Mouse (Mus musculus) megakaryocyte, embryonic 14.5 days (primary cell): ENCODE data around the gene Fxr2. TPM values are rescaled to one million over a fixed set of nuclear protein-coding genes. Genes with fewer than 3 reads are reported as not detected.
"Not testable (repeated sequence)": the region's sequence is repeated elsewhere in the genome, so short reads cannot be mapped to it uniquely, and the experiment has no call there.

ENCODE experiments used
- H3K27me3 ChIP-seq: replicated peaks from 2 replicates; pipeline ENCODE3; 2012; ENCODE audit warnings: inconsistent platforms
- H3K36me3 ChIP-seq: replicated peaks from 2 replicates; pipeline ENCODE3; 2012; ENCODE audit warnings: low read length, inconsistent platforms, mixed read lengths
- H3K4me1 ChIP-seq: 2 replicates; pipeline ENCODE4 v1.6.1; 2012; ENCODE audit warnings: inconsistent platforms
- H3K4me3 ChIP-seq: replicated peaks from 2 replicates; pipeline ENCODE3; 2012; ENCODE audit warnings: moderate library complexity, mild to moderate bottlenecking, inconsistent platforms
- H3K9me3 ChIP-seq: 2 replicates; pipeline ENCODE4 v1.6.1; 2012; ENCODE audit warnings: inconsistent platforms
- FLI1 ChIP-seq: IDR thresholded peaks from 2 replicates; pipeline ENCODE4 v1.6.1; 2012; ENCODE audit warnings: low read length, inconsistent platforms, mixed read lengths
- GATA1 ChIP-seq: IDR thresholded peaks from 3 replicates; pipeline ENCODE4 v1.6.1; 2012; ENCODE audit warnings: mixed read lengths, low read length, inconsistent platforms, borderline replicate concordance
- polyA plus RNA-seq: library from polyadenylated mRNA; stranded (reverse); fragments of >175 nt; gene quantifications from 2 replicates; pipeline ENCODE4 v1.2.3, GENCODE M21; 2012; ENCODE audit warnings: low replicate concordance; ENCODE audit not compliant: insufficient read depth

The Fxr2 gene
- polyA plus RNA-seq, 1 experiment, result 65.7 TPM

DNA sequence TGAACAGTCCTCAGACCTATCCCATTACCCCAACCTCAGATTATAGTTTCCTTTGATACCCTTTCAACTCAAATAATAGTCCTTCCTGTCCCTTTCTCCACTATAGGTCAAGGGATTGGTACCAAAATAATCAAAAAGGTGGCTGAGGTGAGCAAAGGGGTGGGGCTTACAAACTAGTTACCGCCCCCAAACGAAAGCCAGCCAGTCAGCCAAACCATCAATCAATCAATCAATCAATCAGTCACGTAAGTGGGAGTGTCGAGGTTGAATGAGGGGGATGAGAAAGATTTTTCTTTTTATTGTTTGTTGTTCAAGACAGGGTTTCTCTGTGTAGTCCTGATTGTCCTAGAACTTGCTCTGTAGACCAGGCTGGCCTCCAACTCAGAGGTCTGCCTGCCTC, 9.8 kb upstream of the Fxr2 start:
- Histone ChIP-seq H3K36me3 (no peaks in the 10 kb centered on the region), H3K9me3 (no peaks in the 10 kb centered on the region), H3K27me3 (peaks cover 13% of the 10 kb centered on the region), H3K4me3 (no peak overlapping the region), H3K4me1 (peaks cover 25% of the 10 kb centered on the region)
- TF ChIP-seq GATA1 (no peak), FLI1 (no peak)

DNA sequence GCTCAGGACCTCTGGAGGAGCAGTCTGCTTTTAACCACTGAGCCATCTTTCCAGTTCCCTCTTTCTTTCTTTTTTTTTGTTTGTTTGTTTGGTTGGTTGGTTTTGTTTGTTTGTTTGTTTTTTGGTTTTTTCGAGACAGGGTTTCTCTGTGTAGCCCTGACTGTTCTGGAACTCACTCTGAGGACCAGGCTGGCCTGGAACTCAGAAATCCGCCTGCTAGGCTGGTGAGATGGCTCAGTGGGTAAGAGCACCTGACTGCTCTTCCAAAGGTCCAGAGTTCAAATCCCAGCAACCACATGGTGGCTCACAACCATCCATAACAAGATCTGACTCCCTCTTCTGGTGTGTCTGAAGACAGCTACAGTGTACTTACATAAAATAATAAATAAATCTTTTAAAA, 8.5 kb upstream of the Fxr2 start:
- H3K9me3 ChIP-seq, H3K4me3 ChIP-seq, H3K36me3 ChIP-seq, H3K27me3 ChIP-seq: not testable (repeated sequence)
- peaks cover 34% of the 10 kb centered on the region for H3K4me1 ChIP-seq

DNA sequence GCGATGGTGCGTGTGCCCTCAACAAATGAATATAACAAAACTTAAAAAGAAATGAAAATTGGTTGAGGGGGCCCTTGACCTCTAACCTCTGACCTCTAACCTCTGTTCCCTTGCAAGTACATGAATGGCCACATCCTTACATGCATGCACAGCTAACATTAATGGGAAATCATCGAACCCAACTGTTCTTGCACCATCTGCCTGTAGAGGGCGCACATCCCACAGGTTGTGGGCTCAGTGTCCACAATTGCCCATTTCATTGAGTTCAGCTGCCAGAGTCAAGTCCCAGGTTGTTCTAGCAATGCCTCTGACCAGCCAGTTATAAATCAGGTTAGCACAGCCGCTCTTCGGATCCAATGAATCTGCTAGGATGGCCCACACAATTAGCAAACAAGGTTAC, 4.5 kb upstream of the Fxr2 start:
- peaks cover 21% of the 10 kb centered on the region for H3K4me1 ChIP-seq
- H3K4me3 ChIP-seq, result peak overlapping the region; percentile 70
- TF ChIP-seq GATA1 (no peak), FLI1 (no peak)
- no peaks in the 10 kb centered on the region for H3K27me3 ChIP-seq
- no peaks in the 10 kb centered on the region for H3K36me3 ChIP-seq
- no peaks in the 10 kb centered on the region for H3K9me3 ChIP-seq

DNA sequence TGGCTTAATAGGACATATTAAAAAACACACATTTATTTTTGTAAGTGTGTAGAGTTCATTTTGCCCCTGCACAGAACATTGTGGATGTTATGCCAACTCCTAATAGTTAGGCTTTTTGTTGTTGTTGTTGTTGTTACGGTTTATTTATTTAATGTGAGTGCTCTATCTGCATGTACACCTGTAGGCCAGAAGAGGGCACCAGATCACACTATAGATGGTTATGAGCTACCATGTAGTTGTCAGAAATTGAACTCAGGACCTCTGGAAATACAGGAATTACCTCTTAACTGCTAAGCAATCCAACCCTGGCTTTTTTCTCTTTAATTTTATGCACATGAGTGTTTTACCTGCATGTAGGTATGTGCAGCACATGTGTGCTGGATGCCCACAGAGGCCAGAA, 3.0 kb upstream of the Fxr2 start:
- Histone ChIP-seq H3K36me3 (no peaks in the 10 kb centered on the region), H3K4me3 (no peak overlapping the region), H3K4me1 (peaks cover 33% of the 10 kb centered on the region), H3K27me3 (no peaks in the 10 kb centered on the region), H3K9me3 (no peaks in the 10 kb centered on the region)
- TF ChIP-seq FLI1, result no peak
- TF ChIP-seq GATA1, result no peak

DNA sequence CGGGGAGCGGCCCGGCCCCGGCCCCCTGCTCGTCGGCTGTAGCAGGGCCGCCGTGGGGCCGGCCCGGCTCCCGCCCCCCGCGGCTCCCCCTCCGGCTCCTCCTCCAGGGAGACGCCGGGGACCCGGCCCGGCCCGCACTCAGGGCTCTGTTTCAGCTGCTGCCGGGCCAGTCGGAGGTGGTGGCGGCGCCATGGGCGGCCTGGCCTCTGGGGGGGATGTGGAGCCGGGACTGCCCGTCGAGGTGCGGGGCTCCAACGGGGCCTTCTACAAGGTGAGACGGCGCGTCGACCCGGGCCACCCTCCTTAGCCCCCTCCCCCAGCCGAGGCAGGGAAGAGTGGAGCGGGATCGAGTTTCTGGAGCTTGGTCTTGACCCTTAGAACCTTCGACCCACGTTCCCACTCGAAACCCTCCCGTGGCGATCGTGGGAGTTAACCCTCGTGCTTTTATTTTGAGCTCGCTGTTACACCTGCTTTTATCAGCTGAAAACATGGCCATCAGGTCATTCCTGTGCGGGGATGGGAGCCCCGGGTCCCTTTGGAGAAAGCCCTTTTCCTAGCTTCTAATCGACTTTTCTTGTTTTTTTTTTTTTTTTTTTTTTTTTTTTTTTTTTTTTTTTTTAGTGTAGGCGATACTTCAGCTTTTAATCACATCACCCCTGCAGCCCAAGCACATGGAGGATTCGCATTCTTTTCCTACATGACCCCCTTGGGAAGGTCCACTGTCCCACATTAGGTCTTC, 507 bp downstream of the Fxr2 start:
- Histone ChIP-seq H3K4me3 (peak overlapping the region; percentile 97), H3K9me3 (no peaks in the 10 kb centered on the region), H3K36me3 (peaks cover 21% of the 10 kb centered on the region), H3K4me1 (peaks cover 51% of the 10 kb centered on the region), H3K27me3 (no peaks in the 10 kb centered on the region)
- TF ChIP-seq GATA1 (no peak), FLI1 (no peak)

DNA sequence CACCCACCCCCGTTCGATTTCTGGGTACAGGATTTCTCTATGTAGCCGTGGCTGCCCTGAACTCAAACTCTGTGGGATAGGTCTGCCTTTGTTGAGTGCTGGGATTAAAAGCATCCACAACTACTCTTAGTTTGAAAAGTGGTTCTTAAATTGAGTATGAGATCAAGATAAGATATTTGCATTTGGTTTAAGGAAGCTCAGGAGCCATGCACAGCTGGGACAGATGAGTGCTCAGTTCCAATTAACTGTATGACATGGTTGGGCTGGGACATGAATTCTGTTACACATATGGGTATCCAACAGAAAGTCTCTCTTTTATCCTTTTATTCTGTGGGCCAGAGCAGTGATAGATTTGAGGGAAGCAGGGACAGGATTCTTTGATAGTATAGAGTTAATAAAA, 2.7 kb downstream of the Fxr2 start:
- peaks cover 44% of the 10 kb centered on the region for H3K4me1 ChIP-seq
- TF ChIP-seq GATA1 (no peak), FLI1 (no peak)
- H3K36me3 ChIP-seq, result peaks cover 39% of the 10 kb centered on the region

DNA sequence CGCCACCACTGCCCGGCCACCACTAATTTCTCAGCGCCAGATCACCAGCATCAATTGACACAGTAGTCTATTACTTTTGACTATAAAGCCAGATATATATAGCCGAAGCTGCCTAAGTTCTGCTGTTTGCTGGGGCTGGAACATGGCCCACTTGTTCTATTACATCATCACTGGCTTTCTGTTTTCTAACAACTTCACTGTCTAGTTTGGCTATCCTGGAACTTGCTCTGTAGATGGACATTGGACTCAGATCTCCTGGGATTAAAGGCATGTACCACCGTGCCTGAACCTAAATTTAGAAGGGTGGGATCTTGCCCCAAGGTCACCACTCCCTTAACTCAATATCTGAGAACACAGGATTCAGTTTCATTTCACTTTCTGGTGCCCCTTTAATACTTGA, 13.1 kb downstream of the Fxr2 start:
- TF ChIP-seq GATA1 (no peak), FLI1 (no peak)
- H3K9me3 ChIP-seq, result no peaks in the 10 kb centered on the region
- no peaks in the 10 kb centered on the region for H3K27me3 ChIP-seq
- peaks cover 94% of the 10 kb centered on the region for H3K36me3 ChIP-seq
- no peaks in the 10 kb centered on the region for H3K4me1 ChIP-seq
- no peak overlapping the region for H3K4me3 ChIP-seq

More for the DNA sequence above, 2.7 kb downstream of the Fxr2 start:
- no peak overlapping the region for H3K4me3 ChIP-seq
- no peaks in the 10 kb centered on the region for H3K27me3 ChIP-seq
- H3K9me3 ChIP-seq, result no peaks in the 10 kb centered on the region

DNA sequence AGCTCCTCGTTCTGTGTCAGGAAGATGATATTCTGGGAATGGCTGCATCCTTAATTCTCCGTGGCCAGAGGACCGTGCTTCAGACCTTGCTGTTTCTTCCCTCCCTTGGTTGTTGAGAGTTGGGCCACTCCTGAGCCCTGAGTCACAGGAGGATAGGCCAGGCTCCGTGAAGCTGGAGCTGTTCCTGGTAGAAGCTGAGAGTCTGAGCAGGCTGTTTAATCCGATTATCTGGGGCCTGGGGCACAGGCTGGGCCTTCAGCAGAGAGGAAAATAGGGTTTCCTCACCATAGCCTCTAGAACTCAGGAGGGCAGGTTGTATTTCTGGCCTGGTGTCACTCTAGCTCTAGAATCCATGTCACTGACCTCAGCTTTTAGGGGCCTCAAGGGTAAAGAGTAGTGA, 20.6 kb downstream of the Fxr2 start:
- H3K4me3 ChIP-seq, result no peak overlapping the region

DNA sequence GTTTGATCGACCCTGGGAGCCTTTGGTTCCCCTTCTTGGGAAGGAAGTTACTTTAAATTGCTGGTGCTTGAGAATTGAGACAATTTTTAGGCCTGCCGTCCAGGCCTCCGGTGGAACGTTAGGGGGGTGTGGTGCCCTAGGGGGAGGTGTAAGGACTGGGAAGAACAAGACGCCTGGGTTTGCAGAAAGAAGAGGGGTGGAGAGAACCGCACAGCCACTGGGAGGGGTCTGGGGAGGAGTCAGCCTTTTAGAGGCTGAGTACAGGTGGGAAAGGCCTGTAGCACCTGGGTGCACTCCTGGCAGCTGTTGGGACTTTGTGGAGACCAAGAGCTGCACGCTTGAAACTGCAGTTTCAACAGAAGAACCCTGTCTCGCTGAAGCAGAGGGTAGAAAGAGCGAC, 22.0 kb downstream of the Fxr2 start:
- Histone ChIP-seq H3K4me3 (no peak overlapping the region), H3K9me3 (no peaks in the 10 kb centered on the region), H3K27me3 (no peaks in the 10 kb centered on the region), H3K36me3 (peaks cover 94% of the 10 kb centered on the region), H3K4me1 (peaks cover 49% of the 10 kb centered on the region)
- TF ChIP-seq GATA1 (no peak), FLI1 (no peak)

More for the DNA sequence above, 20.6 kb downstream of the Fxr2 start:
- Histone ChIP-seq H3K36me3 (peaks cover 98% of the 10 kb centered on the region), H3K4me1 (peaks cover 38% of the 10 kb centered on the region), H3K27me3 (no peaks in the 10 kb centered on the region), H3K9me3 (no peaks in the 10 kb centered on the region)
- TF ChIP-seq GATA1 (no peak), FLI1 (no peak)

DNA sequence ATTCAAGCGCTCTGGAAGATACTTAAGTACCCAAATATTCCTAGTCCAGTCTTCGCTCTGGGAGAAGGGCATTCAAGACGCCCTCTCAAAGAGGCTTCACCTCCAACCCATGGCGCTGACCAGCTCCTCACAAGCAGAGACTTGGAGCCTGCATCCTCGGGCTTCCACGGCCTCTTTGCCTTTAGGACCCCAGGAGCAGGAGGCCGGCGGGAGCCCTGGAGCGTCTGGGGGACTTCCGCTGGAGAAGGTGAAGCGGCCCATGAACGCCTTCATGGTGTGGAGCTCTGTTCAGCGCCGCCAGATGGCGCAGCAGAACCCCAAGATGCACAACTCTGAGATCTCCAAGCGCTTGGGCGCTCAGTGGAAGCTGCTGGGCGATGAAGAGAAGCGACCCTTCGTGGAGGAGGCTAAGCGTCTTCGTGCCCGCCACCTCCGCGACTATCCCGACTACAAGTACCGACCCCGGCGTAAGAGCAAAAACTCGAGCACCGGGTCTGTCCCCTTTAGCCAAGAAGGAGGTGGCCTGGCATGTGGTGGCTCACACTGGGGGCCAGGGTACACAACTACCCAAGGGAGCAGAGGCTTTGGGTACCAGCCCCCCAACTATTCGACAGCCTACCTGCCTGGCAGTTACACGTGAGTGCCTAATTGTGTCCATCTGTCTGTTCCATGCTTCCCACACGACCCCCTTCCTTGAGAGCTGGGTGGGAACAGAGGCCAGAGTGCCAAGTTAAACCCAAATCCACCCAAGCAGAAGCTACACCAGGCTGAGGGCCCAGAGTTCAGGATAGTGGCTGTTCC, 22.7 kb downstream of the Fxr2 start, which contains the start of gene Sox15:
Sox15 (plus strand) TSS at position 51 of the 801 bp plus-strand sequence.
- Histone ChIP-seq H3K27me3 (no peaks in the 10 kb centered on the region), H3K36me3 (peaks cover 93% of the 10 kb centered on the region), H3K4me1 (peaks cover 56% of the 10 kb centered on the region), H3K9me3 (no peaks in the 10 kb centered on the region), H3K4me3 (no peak within 1 kb of the TSS)
- TF ChIP-seq GATA1, result no peak
- TF ChIP-seq FLI1, result no peak
